Mouse (Mus musculus) ES-Bruce4 (cell line): ENCODE measurements at regions not wholly inside any gene's neighbourhood (a gene's known extent, or its start where the extent isn't known, plus 50 kb on each side); places are given as distances from the start of the nearest gene placed in this dataset.

Source experiments
- H3K27ac ChIP-seq: 2 replicates; pipeline ENCODE4 v1.5.1; 2012; ENCODE audit warnings: low read length, inconsistent platforms; ENCODE audit not compliant: insufficient read depth
- H3K27me3 ChIP-seq: 2 replicates; pipeline ENCODE4 v1.6.1; 2012; ENCODE audit warnings: mild to moderate bottlenecking, low read length, inconsistent platforms; ENCODE audit not compliant: control insufficient read depth, poor library complexity, insufficient read depth, severe bottlenecking
- H3K36me3 ChIP-seq: 2 replicates; pipeline ENCODE4 v1.6.1; 2012; ENCODE audit warnings: inconsistent platforms, mild to moderate bottlenecking, low read length, moderate library complexity; ENCODE audit not compliant: control insufficient read depth, poor library complexity, insufficient read depth, severe bottlenecking
- H3K4me1 ChIP-seq: one replicate; pipeline ENCODE4 v1.8.1; 2011; ENCODE audit warnings: low read length; ENCODE audit not compliant: control insufficient read depth, insufficient read depth
- H3K4me3 ChIP-seq: 2 replicates; pipeline ENCODE4 v1.5.1; 2011; ENCODE audit warnings: low read depth, mild to moderate bottlenecking, low read length
- H3K9ac ChIP-seq: 2 replicates; pipeline ENCODE4 v1.6.1; 2012; ENCODE audit warnings: low read depth, mild to moderate bottlenecking, inconsistent platforms; ENCODE audit not compliant: poor library complexity, severe bottlenecking
- H3K9me3 ChIP-seq: replicated peaks from 2 replicates; pipeline ENCODE4 v1.6.1; 2012; ENCODE audit warnings: mild to moderate bottlenecking, low read length, inconsistent platforms; ENCODE audit not compliant: control insufficient read depth, poor library complexity, insufficient read depth, severe bottlenecking
- CTCF ChIP-seq: IDR thresholded peaks from one replicate; pipeline ENCODE4 v1.8.1; 2011; ENCODE audit warnings: low read depth, low read length
- EP300 ChIP-seq: IDR thresholded peaks from 2 replicates; pipeline ENCODE4 v1.6.1; 2011; ENCODE audit warnings: low read depth, low read length; ENCODE audit not compliant: insufficient read depth
- POLR2A ChIP-seq: IDR thresholded peaks from one replicate; pipeline ENCODE4 v1.8.1; 2011; ENCODE audit warnings: low read length; ENCODE audit not compliant: insufficient read depth

GRCm38 (mm10) chr6:88974457-88974856 is 72.4 kb downstream of the Tpra1 start:
- no peak overlapping the region for H3K27ac ChIP-seq
- H3K4me1 ChIP-seq: peaks cover 4% of the 10 kb centered on the region
- no peaks in the 10 kb centered on the region for H3K27me3 ChIP-seq
- H3K9me3 ChIP-seq: no peaks in the 10 kb centered on the region
- no peak overlapping the region for H3K4me3 ChIP-seq
- no peak overlapping the region for H3K9ac ChIP-seq
- TF ChIP-seq POLR2A (no peak), EP300 (no peak), CTCF (no peak)
- no peaks in the 10 kb centered on the region for H3K36me3 ChIP-seq

GRCm38 (mm10) chr6:88976581-88976980 is 74.5 kb downstream of the Tpra1 start:
- peaks cover 4% of the 10 kb centered on the region for H3K4me1 ChIP-seq

GRCm38 (mm10) chr6:88976994-88977393 is 74.9 kb downstream of the Tpra1 start:
- Histone ChIP-seq H3K36me3 (no peaks in the 10 kb centered on the region), H3K9ac (no peak overlapping the region), H3K9me3 (no peaks in the 10 kb centered on the region), H3K27ac (no peak overlapping the region), H3K4me3 (no peak overlapping the region), H3K27me3 (no peaks in the 10 kb centered on the region), H3K4me1 (peaks cover under 1% of the 10 kb centered on the region)
- TF ChIP-seq EP300 (0 out of 2 replicates have a peak, but pooled peaks have one; percentile 37), CTCF (no peak)

More at GRCm38 (mm10) chr6:88976581-88976980, 74.5 kb downstream of the Tpra1 start:
- Histone ChIP-seq H3K9ac (no peak overlapping the region), H3K36me3 (no peaks in the 10 kb centered on the region), H3K27me3 (no peaks in the 10 kb centered on the region), H3K9me3 (no peaks in the 10 kb centered on the region), H3K27ac (no peak overlapping the region), H3K4me3 (no peak overlapping the region)
- TF ChIP-seq CTCF (no peak), EP300 (no peak), POLR2A (no peak)

GRCm38 (mm10) chr6:88978970-88979369 is 76.9 kb downstream of the Tpra1 start:
- Histone ChIP-seq H3K27me3 (no peaks in the 10 kb centered on the region), H3K9ac (no peak overlapping the region), H3K27ac (no peak overlapping the region)

GRCm38 (mm10) chr6:88980112-88980511 is 78.1 kb downstream of the Tpra1 start:
- Histone ChIP-seq H3K27ac (no peak overlapping the region), H3K27me3 (no peaks in the 10 kb centered on the region), H3K9ac (no peak overlapping the region), H3K9me3 (no peaks in the 10 kb centered on the region), H3K4me3 (no peak overlapping the region), H3K4me1 (no peaks in the 10 kb centered on the region), H3K36me3 (no peaks in the 10 kb centered on the region)
- TF ChIP-seq CTCF (peak; percentile 61), POLR2A (no peak), EP300 (0 out of 2 replicates have a peak, but pooled peaks have one; percentile 29)

More at GRCm38 (mm10) chr6:88978970-88979369, 76.9 kb downstream of the Tpra1 start:
- H3K4me3 ChIP-seq: no peak overlapping the region
- no peaks in the 10 kb centered on the region for H3K4me1 ChIP-seq
- no peaks in the 10 kb centered on the region for H3K9me3 ChIP-seq
- H3K36me3 ChIP-seq: no peaks in the 10 kb centered on the region
- TF ChIP-seq CTCF (no peak), EP300 (peak; percentile 70)

GRCm38 (mm10) chr6:88981544-88981943 is 79.5 kb downstream of the Tpra1 start:
- TF ChIP-seq CTCF (no peak), EP300 (no peak), POLR2A (no peak)
- Histone ChIP-seq H3K27ac (no peak overlapping the region), H3K36me3 (no peaks in the 10 kb centered on the region), H3K9ac (no peak overlapping the region), H3K4me3 (no peak overlapping the region), H3K27me3 (no peaks in the 10 kb centered on the region), H3K4me1 (no peaks in the 10 kb centered on the region), H3K9me3 (no peaks in the 10 kb centered on the region)

GRCm38 (mm10) chr6:88984170-88984569 is 82.1 kb downstream of the Tpra1 start:
- no peaks in the 10 kb centered on the region for H3K27me3 ChIP-seq
- H3K4me3 ChIP-seq: no peak overlapping the region
- TF ChIP-seq POLR2A: no peak
- TF ChIP-seq CTCF: no peak
- TF ChIP-seq EP300: no peak
- H3K9me3 ChIP-seq: no peaks in the 10 kb centered on the region
- no peaks in the 10 kb centered on the region for H3K4me1 ChIP-seq
- no peak overlapping the region for H3K27ac ChIP-seq
- no peak overlapping the region for H3K9ac ChIP-seq
- no peaks in the 10 kb centered on the region for H3K36me3 ChIP-seq
